Mouse (Mus musculus) hindbrain, postnatal 0 days (tissue): Measurements from ENCODE around the gene Stpg4. TPM values are rescaled to one million over a fixed set of nuclear protein-coding genes. Genes with fewer than 3 reads are reported as not detected.
A peak's percentile ranks its signal among the peaks of the same experiment; 100 is the strongest.

Experiments
- ATAC-seq: fragments of 200-750 bp; cut with Nextera tagmentation; 2 replicates; pipeline ENCODE4 v1.8.0; 2017; ENCODE audit warnings: mild to moderate bottlenecking, moderate TSS enrichment, moderate library complexity
- DNase-seq: peaks from one replicate; pipeline ENCODE4 v3.0.0-alpha.2; 2015; ENCODE audit warnings: low spot score
- H3K27ac ChIP-seq: fragments of 300-500 bp; sonication (generic); 2 replicates; pipeline ENCODE4 v1.5.1; 2014; ENCODE audit warnings: mild to moderate bottlenecking
- H3K27me3 ChIP-seq: fragments of 300-500 bp; sonication (generic); 2 replicates; pipeline ENCODE4 v1.6.1; 2014; ENCODE audit warnings: low read length, mixed read lengths; ENCODE audit not compliant: insufficient read depth
- H3K36me3 ChIP-seq: fragments of 300-500 bp; sonication (generic); 2 replicates; pipeline ENCODE4 v1.6.1; 2014; ENCODE audit warnings: low read length, mixed read lengths; ENCODE audit not compliant: insufficient read depth
- H3K4me1 ChIP-seq: fragments of 300-500 bp; sonication (generic); 2 replicates; pipeline ENCODE4 v1.6.1; 2014; ENCODE audit warnings: antibody characterized with exemption, low read length, mixed read lengths; ENCODE audit not compliant: insufficient read depth
- H3K4me2 ChIP-seq: fragments of 300-500 bp; sonication (generic); 2 replicates; pipeline ENCODE4 v1.6.1; 2014; ENCODE audit warnings: low read depth, mild to moderate bottlenecking, low read length, moderate library complexity, mixed read lengths
- H3K4me3 ChIP-seq: fragments of 300-500 bp; sonication (generic); 2 replicates; pipeline ENCODE4 v1.5.1; 2014; ENCODE audit warnings: low read length
- H3K9ac ChIP-seq: fragments of 300-500 bp; sonication (generic); replicated peaks from 2 replicates; pipeline ENCODE4 v1.6.1; 2014; ENCODE audit warnings: mild to moderate bottlenecking, low read length, moderate library complexity, mixed read lengths
- H3K9me3 ChIP-seq: fragments of 300-500 bp; sonication (generic); 2 replicates; pipeline ENCODE4 v1.6.1; 2016; ENCODE audit warnings: low read length, mixed read lengths
- CTCF ChIP-seq: IDR thresholded peaks from 2 replicates; pipeline ENCODE4 v1.5.1; 2016; ENCODE audit warnings: antibody characterized with exemption, control low read depth, low read depth
- WGBS: fragments of 180-500 bp; shearing (Covaris S2); extraction: QIAGEN DNeasy Blood & Tissue Kit; methylation state at CpG from one replicate; pipeline ENCODE4 v1.1.7; 2014; 5-methylcytosine and 5-hydroxymethylcytosine counted together
- polyA plus RNA-seq: library from polyadenylated mRNA; unstranded; fragments of >200 nt; fragmentation: Nextera tagmentation; extraction: Ambion mirVana; gene quantifications from 2 replicates; pipeline ENCODE4 v1.2.1, GENCODE M21; 2015
- total RNA-seq: library from RNA; depleted of rRNA; stranded (reverse); fragments of >200 nt; gene quantifications from 2 replicates; pipeline ENCODE4 v1.2.3, GENCODE M21; 2014

The Stpg4 gene
- total and polyA plus RNA-seq, 2 experiments from 2014 or later = 0.31 TPM; not detected in 1

GRCm38 (mm10) chr17:87376831-87377471, 50.6 kb downstream of the Stpg4 start:
- no peak overlapping the region for H3K9ac ChIP-seq
- H3K9me3 ChIP-seq = no peaks in the 10 kb centered on the region
- no peaks in the 10 kb centered on the region for H3K27me3 ChIP-seq
- 74% methylated on average over 6 of the region's 6 CpGs for WGBS
- no peak for TF ChIP-seq CTCF
- H3K36me3 ChIP-seq = no peaks in the 10 kb centered on the region
- no peak overlapping the region for H3K27ac ChIP-seq
- H3K4me1 ChIP-seq = peaks cover 21% of the 10 kb centered on the region
- H3K4me3 ChIP-seq = no peak overlapping the region
- no peak for ATAC-seq
- DNase-seq = no peak
- H3K4me2 ChIP-seq = no peak overlapping the region

GRCm38 (mm10) chr17:87375941-87376511, 51.5 kb downstream of the Stpg4 start:
- H3K4me1 ChIP-seq = peaks cover 21% of the 10 kb centered on the region
- H3K27ac ChIP-seq = no peak overlapping the region
- H3K4me2 ChIP-seq = no peak overlapping the region
- DNase-seq (no peak), ATAC-seq (no peak)
- H3K4me3 ChIP-seq = no peak overlapping the region
- no peaks in the 10 kb centered on the region for H3K9me3 ChIP-seq
- no peaks in the 10 kb centered on the region for H3K36me3 ChIP-seq
- WGBS = 66% methylated on average over 10 of the region's 10 CpGs
- H3K9ac ChIP-seq = no peak overlapping the region
- H3K27me3 ChIP-seq = no peaks in the 10 kb centered on the region
- no peak for TF ChIP-seq CTCF

DNA sequence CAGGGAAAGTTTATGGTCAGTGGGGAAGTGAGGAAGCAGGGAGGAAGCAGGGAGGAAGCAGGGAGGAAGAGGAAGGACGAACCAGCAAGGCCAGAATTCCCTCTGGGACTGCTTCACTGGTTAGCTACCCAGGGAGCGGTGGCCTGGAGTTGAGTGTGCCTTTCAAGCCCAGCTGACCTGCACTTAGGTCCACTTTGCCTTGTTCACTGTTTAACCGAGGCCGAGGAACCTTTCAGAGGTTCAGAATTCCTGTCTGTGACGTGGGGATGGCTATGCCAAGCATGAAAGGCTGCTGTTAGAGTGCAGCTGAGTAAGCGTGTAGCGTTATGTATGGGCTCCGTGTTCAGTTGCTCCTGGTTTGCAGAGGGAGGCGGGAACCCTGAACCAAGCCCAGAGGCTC, 54.2 kb downstream of the Stpg4 start:
- H3K27ac ChIP-seq = no peak overlapping the region
- H3K4me3 ChIP-seq = no peak overlapping the region
- peaks cover 19% of the 10 kb centered on the region for H3K4me1 ChIP-seq
- DNase-seq (no peak), ATAC-seq (no peak)
- no peak for TF ChIP-seq CTCF
- no peak overlapping the region for H3K4me2 ChIP-seq
- H3K9ac ChIP-seq = no peak overlapping the region
- H3K9me3 ChIP-seq = no peaks in the 10 kb centered on the region
- no peaks in the 10 kb centered on the region for H3K27me3 ChIP-seq
- WGBS = 88% methylated on average over 9 of the region's 9 CpGs
- H3K36me3 ChIP-seq = no peaks in the 10 kb centered on the region

DNA sequence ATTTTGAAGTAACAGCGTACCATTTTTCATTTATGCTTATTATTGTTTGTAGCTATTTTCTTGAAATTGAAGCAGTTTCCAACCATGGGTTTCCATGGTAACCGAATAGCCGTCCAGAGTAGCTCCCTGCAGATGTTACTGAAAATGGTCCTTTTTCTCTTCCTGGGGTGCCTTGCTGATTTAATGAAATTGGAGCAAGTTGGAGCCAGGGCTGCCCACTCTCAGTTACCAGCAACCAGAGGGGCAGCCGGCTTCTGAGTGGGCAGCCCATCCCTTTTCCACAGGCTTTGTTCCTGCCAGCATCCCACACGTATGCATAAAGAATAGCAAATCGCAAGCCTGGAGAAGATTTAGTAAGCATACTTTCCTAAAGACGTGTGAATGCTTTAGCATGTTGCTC, 55.4 kb downstream of the Stpg4 start:
- TF ChIP-seq CTCF = no peak
- WGBS = 41% methylated on average over 7 of the region's 7 CpGs
- ATAC-seq (no peak), DNase-seq (peak; percentile 69)
- Histone ChIP-seq H3K36me3 (no peaks in the 10 kb centered on the region), H3K27me3 (no peaks in the 10 kb centered on the region), H3K9me3 (no peaks in the 10 kb centered on the region), H3K27ac (peak overlapping the region; percentile 17), H3K9ac (no peak overlapping the region), H3K4me3 (no peak overlapping the region), H3K4me1 (peaks cover 26% of the 10 kb centered on the region), H3K4me2 (no peak overlapping the region)

DNA sequence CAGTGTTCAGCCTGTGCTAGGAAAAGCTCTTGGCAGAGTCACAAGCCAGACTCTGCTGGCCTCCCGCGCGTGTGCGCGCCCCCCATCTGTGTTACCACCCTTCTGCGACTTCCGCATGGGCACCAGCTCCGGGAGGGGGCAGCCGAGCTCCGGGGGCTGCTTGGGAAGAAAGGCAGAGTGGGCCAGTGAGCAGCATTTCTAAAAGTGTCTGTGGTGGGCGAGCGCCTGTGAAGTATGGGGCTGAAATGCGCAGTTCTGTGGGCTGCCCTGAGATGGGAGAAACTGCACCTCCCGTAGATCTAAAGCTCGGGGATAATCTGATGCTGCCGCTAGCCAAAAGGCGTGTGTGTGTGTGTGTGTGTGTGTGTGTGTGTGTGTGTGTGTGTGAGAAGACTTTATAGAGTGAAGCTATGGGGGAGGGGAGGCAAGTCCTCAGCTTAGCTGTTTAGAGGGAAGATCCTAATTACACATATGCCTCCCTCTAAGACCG, 58.2 kb downstream of the Stpg4 start:
- H3K9me3 ChIP-seq = no peaks in the 10 kb centered on the region
- TF ChIP-seq CTCF = no peak
- DNase-seq = no peak
- H3K27me3 ChIP-seq = no peaks in the 10 kb centered on the region
- ATAC-seq = no peak
- 63% methylated on average over 18 of the region's 18 CpGs for WGBS
- no peak overlapping the region for H3K4me3 ChIP-seq
- no peak overlapping the region for H3K27ac ChIP-seq
- H3K4me2 ChIP-seq = no peak overlapping the region
- H3K9ac ChIP-seq = no peak overlapping the region
- peaks cover 27% of the 10 kb centered on the region for H3K4me1 ChIP-seq
- H3K36me3 ChIP-seq = no peaks in the 10 kb centered on the region

DNA sequence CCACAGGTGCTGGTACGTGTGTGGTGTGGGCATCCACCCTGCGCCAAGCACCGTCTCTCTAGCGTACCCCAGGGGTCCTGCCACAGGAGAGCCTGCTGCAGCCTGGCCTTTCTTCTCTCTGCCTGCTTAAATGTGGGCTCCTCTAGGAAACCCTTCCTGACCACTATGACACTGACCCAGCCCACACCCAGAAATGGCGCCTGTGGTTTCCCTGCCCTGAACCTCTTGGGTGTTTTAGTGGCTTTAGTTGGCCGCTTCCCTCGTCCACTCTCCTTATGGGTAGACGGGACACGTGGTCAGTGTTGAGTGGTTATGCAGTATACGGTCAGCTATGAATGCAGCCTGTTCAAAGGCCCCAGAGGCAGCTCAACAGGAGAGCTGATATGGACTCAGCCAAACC, 59.1 kb downstream of the Stpg4 start:
- Histone ChIP-seq H3K27me3 (no peaks in the 10 kb centered on the region), H3K9ac (no peak overlapping the region), H3K36me3 (no peaks in the 10 kb centered on the region), H3K4me2 (no peak overlapping the region), H3K9me3 (no peaks in the 10 kb centered on the region), H3K4me3 (no peak overlapping the region), H3K27ac (no peak overlapping the region), H3K4me1 (peaks cover 27% of the 10 kb centered on the region)
- TF ChIP-seq CTCF = no peak
- DNase-seq = no peak
- 73% methylated on average over 10 of the region's 10 CpGs for WGBS
- no peak for ATAC-seq

DNA sequence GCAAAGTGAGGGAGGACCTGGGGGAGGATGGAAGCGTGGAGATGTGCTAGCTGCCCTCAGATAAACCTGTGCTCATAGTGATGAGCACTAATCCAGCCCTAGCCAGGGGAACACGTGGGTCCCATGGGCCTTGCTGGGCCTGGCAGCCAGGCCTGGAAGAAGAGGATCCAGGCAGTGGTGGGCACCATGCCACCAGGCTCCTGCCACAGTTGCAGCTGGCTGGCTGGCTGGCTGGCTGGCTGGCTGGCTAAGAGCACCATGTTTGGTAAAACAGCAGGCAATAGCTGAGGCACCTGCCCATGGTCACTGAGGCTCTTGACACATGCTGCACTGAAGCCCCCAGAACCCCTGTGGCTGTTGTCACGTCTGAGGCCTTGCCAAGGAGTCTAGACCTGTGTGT, 59.9 kb downstream of the Stpg4 start:
- H3K27ac ChIP-seq = peak overlapping the region; percentile 15; the same call in 1 of the 2 replicates
- ATAC-seq (peak; percentile 74), DNase-seq (peak; percentile 79)
- no peak overlapping the region for H3K4me3 ChIP-seq
- TF ChIP-seq CTCF = no peak
- H3K4me1 ChIP-seq = peaks cover 27% of the 10 kb centered on the region
- WGBS = 34% methylated on average over 3 of the region's 3 CpGs
- no peaks in the 10 kb centered on the region for H3K9me3 ChIP-seq
- H3K9ac ChIP-seq = no peak overlapping the region
- H3K36me3 ChIP-seq = no peaks in the 10 kb centered on the region
- no peak overlapping the region for H3K4me2 ChIP-seq
- no peaks in the 10 kb centered on the region for H3K27me3 ChIP-seq
